Mouse (Mus musculus) small intestine, adult 2 months (tissue): Measurements from ENCODE around the gene Mcl1. TPM values are rescaled to one million over a fixed set of nuclear protein-coding genes. Genes with fewer than 3 reads are reported as not detected.

Experiments used
- H3K27ac ChIP-seq: fragments of 200-500 bp; 2 replicates; pipeline ENCODE4 v1.5.1; 2012; ENCODE audit warnings: low read depth, low read length, control low read depth, inconsistent platforms; ENCODE audit not compliant: insufficient read depth
- H3K27me3 ChIP-seq: fragments of 200-500 bp; 2 replicates; pipeline ENCODE4 v1.6.1; 2012; ENCODE audit warnings: mild to moderate bottlenecking, moderate library complexity, low read length, inconsistent platforms; ENCODE audit not compliant: control insufficient read depth, insufficient read depth
- H3K36me3 ChIP-seq: fragments of 200-500 bp; 2 replicates; pipeline ENCODE4 v1.6.1; 2012; ENCODE audit warnings: mild to moderate bottlenecking, low read length, control low read depth, inconsistent platforms; ENCODE audit not compliant: control insufficient read depth, insufficient read depth
- H3K4me1 ChIP-seq: fragments of 200-500 bp; 2 replicates; pipeline ENCODE4 v1.6.1; 2012; ENCODE audit warnings: low read length, inconsistent platforms, mixed read lengths; ENCODE audit not compliant: control insufficient read depth, insufficient read depth, insufficient read length
- H3K4me3 ChIP-seq: fragments of 200-500 bp; 2 replicates; pipeline ENCODE4 v1.5.1; 2012; ENCODE audit warnings: low read depth, mild to moderate bottlenecking, control low read depth, inconsistent platforms, low read length, moderate library complexity
- CTCF ChIP-seq: fragments of 200-500 bp; IDR thresholded peaks from 2 replicates; pipeline ENCODE4 v1.5.1; 2012; ENCODE audit warnings: low read depth, mild to moderate bottlenecking, control low read depth, inconsistent platforms, low read length, moderate library complexity, mixed read lengths; ENCODE audit not compliant: insufficient replicate concordance, insufficient read length; ENCODE audit errors: extremely low read depth
- POLR2A ChIP-seq: fragments of 200-500 bp; IDR thresholded peaks from 2 replicates; pipeline ENCODE4 v1.6.1; 2012; ENCODE audit warnings: low read depth, mild to moderate bottlenecking, control low read depth, inconsistent platforms, low read length, moderate library complexity
- WGBS: fragments of 180-500 bp; shearing (Covaris S2); methylation state at CpG from one replicate; pipeline ENCODE4 v1.1.7; 2018; 5-methylcytosine and 5-hydroxymethylcytosine counted together
- polyA plus RNA-seq: library from polyadenylated mRNA; depleted of rRNA; stranded (reverse); fragments of >200 nt; gene quantifications from 2 replicates; pipeline ENCODE4 v1.2.3, GENCODE M21; 2012; rRNA removed

Mcl1 gene
- polyA plus RNA-seq, 1 experiment, result 327 TPM

GRCm38 (mm10) chr3:95703276-95703675, 44.7 kb downstream of the Mcl1 start:
- TF ChIP-seq POLR2A (no peak), CTCF (no peak)
- Histone ChIP-seq H3K4me1 (peaks cover 24% of the 10 kb centered on the region), H3K27ac (0 out of 2 replicates have a peak overlapping the region, but pooled peaks have one; percentile 11), H3K27me3 (no peaks in the 10 kb centered on the region), H3K36me3 (no peaks in the 10 kb centered on the region), H3K4me3 (no peak overlapping the region)
- 43% methylated on average over 3 of the region's 3 CpGs for WGBS

- H3K27ac ChIP-seq, result no peak overlapping the region
- WGBS, result 84% methylated on average over 4 of the region's 4 CpGs
- TF ChIP-seq POLR2A, result no peak
- TF ChIP-seq CTCF, result no peak
- no peak overlapping the region for H3K4me3 ChIP-seq
- H3K27me3 ChIP-seq, result no peaks in the 10 kb centered on the region
- peaks cover 24% of the 10 kb centered on the region for H3K4me1 ChIP-seq
- H3K36me3 ChIP-seq, result no peaks in the 10 kb centered on the region
Measured at GRCm38 (mm10) chr3:95704612-95705011, 46.0 kb downstream of the Mcl1 start.

GRCm38 (mm10) chr3:95706273-95706672, 47.7 kb downstream of the Mcl1 start:
- Histone ChIP-seq H3K27me3 (no peaks in the 10 kb centered on the region), H3K36me3 (no peaks in the 10 kb centered on the region), H3K27ac (no peak overlapping the region; the same call in 1 of the 2 replicates), H3K4me1 (peaks cover 20% of the 10 kb centered on the region), H3K4me3 (no peak overlapping the region)
- TF ChIP-seq CTCF (no peak), POLR2A (no peak)
- 90% methylated on average over 4 of the region's 4 CpGs for whole genome bisulfite sequencing

GRCm38 (mm10) chr3:95707497-95707896, 48.9 kb downstream of the Mcl1 start:
- 82% methylated on average over 7 of the region's 7 CpGs for WGBS
- Histone ChIP-seq H3K36me3 (no peaks in the 10 kb centered on the region), H3K4me3 (no peak overlapping the region), H3K27me3 (no peaks in the 10 kb centered on the region), H3K27ac (0 out of 2 replicates have a peak overlapping the region, but pooled peaks have one; percentile 14), H3K4me1 (peaks cover 16% of the 10 kb centered on the region)
- no peak for TF ChIP-seq CTCF

- Histone ChIP-seq H3K4me3 (no peak overlapping the region), H3K4me1 (peaks cover 10% of the 10 kb centered on the region), H3K27ac (no peak overlapping the region), H3K36me3 (no peaks in the 10 kb centered on the region), H3K27me3 (no peaks in the 10 kb centered on the region)
- 88% methylated on average over 4 of the region's 4 CpGs for WGBS
- TF ChIP-seq POLR2A (no peak), CTCF (no peak)
Measured at GRCm38 (mm10) chr3:95709044-95709443, 50.5 kb downstream of the Mcl1 start.

GRCm38 (mm10) chr3:95709967-95710366, 51.4 kb downstream of the Mcl1 start:
- Histone ChIP-seq H3K36me3 (no peaks in the 10 kb centered on the region), H3K4me3 (no peak overlapping the region)

More at GRCm38 (mm10) chr3:95709967-95710366, 51.4 kb downstream of the Mcl1 start:
- Histone ChIP-seq H3K4me1 (peaks cover 10% of the 10 kb centered on the region), H3K27me3 (no peaks in the 10 kb centered on the region), H3K27ac (no peak overlapping the region)
- TF ChIP-seq CTCF (no peak), POLR2A (no peak)

Other genes starting within 250 kb of the Mcl1 start
- gene Arnt, start 224.4 kb upstream of the Mcl1 start, polyA plus RNA-seq, result 11.7 and 29.5 TPM in 2 replicates
- 0.81 and 0.85 TPM in 2 replicates for gene Ctsk, start 159.5 kb upstream of the Mcl1 start, polyA plus RNA-seq
- gene Ctss, start 132.0 kb upstream of the Mcl1 start, polyA plus RNA-seq, result 11.4 and 26.7 TPM in 2 replicates
- gene Hormad1, start 99.1 kb upstream of the Mcl1 start, polyA plus RNA-seq, result not detected in 2 replicates
- gene Golph3l, start 69.9 kb upstream of the Mcl1 start, polyA plus RNA-seq, result 1.8 and 4.8 TPM in 2 replicates
- gene Ensa, start 33.8 kb upstream of the Mcl1 start, polyA plus RNA-seq, result 5.2 and 10.1 TPM in 2 replicates
- gene Adamtsl4, start 29.1 kb downstream of the Mcl1 start, polyA plus RNA-seq, result 6.4 and 8.2 TPM in 2 replicates
- gene Ecm1, start 80.8 kb downstream of the Mcl1 start, polyA plus RNA-seq, result 157 and 174 TPM in 2 replicates
- gene Tars2, start 101.4 kb downstream of the Mcl1 start, polyA plus RNA-seq, result 10.9 and 21.3 TPM in 2 replicates
- 5.2 and 8.8 TPM in 2 replicates for gene Rprd2, start 160.1 kb downstream of the Mcl1 start, polyA plus RNA-seq
- 1.7 and 4.5 TPM in 2 replicates for gene Prpf3, start 197.1 kb downstream of the Mcl1 start, polyA plus RNA-seq
- gene Mrps21, start 212.7 kb downstream of the Mcl1 start, polyA plus RNA-seq, result 39.5 and 51.8 TPM in 2 replicates
- gene Ciart, start 223.5 kb downstream of the Mcl1 start, polyA plus RNA-seq, result 0.72 and 0.74 TPM in 2 replicates
- 1.5 and 1.6 TPM in 2 replicates for gene BC028528, start 233.2 kb downstream of the Mcl1 start, polyA plus RNA-seq
- 126 and 211 TPM in 2 replicates for gene Aph1a, start 235.2 kb downstream of the Mcl1 start, polyA plus RNA-seq
- 0.75 and 0.81 TPM in 2 replicates for gene Car14, start 245.9 kb downstream of the Mcl1 start, polyA plus RNA-seq